Mouse (Mus musculus) midbrain, embryonic 11.5 days (tissue): ENCODE results near the gene Arhgap8. TPM values are rescaled to one million over a fixed set of nuclear protein-coding genes. Genes with fewer than 3 reads are reported as not detected.
A peak's percentile ranks its signal among the peaks of the same experiment; 100 is the strongest.
"Not testable (repeated sequence)": the region's sequence is repeated elsewhere in the genome, so short reads cannot be mapped to it uniquely, and the experiment has no call there.

Source experiments
- ATAC-seq: fragments of 200-750 bp; cut with Nextera tagmentation; 2 replicates; pipeline ENCODE4 v1.8.0; 2017; ENCODE audit warnings: moderate TSS enrichment, moderate library complexity; ENCODE audit not compliant: low FRiP score
- DNase-seq: peaks from one replicate; pipeline ENCODE4 v3.0.0; 2015; ENCODE audit warnings: low spot score; ENCODE audit errors: missing footprints
- H3K27ac ChIP-seq: fragments of 300-500 bp; sonication (generic); 2 replicates; pipeline ENCODE4 v1.5.1; 2014; ENCODE audit warnings: low read depth, low read length
- H3K27me3 ChIP-seq: fragments of 300-500 bp; sonication (generic); 2 replicates; pipeline ENCODE4 v1.6.1; 2014; ENCODE audit warnings: mild to moderate bottlenecking, low read length, moderate library complexity, mixed read lengths; ENCODE audit not compliant: control insufficient read depth, insufficient read depth
- H3K36me3 ChIP-seq: fragments of 300-500 bp; sonication (generic); 2 replicates; pipeline ENCODE4 v1.6.1; 2014; ENCODE audit warnings: mild to moderate bottlenecking, low read length, moderate library complexity, mixed read lengths; ENCODE audit not compliant: control insufficient read depth, insufficient read depth
- H3K4me1 ChIP-seq: fragments of 300-500 bp; sonication (generic); 2 replicates; pipeline ENCODE4 v1.6.1; 2014; ENCODE audit warnings: low read length; ENCODE audit not compliant: control insufficient read depth, insufficient read depth
- H3K4me2 ChIP-seq: fragments of 300-500 bp; sonication (generic); 2 replicates; pipeline ENCODE4 v1.6.1; 2014; ENCODE audit warnings: mild to moderate bottlenecking, moderate library complexity
- H3K4me3 ChIP-seq: fragments of 300-500 bp; sonication (generic); 2 replicates; pipeline ENCODE4 v1.5.1; 2014; ENCODE audit warnings: low read depth, low read length
- H3K9ac ChIP-seq: fragments of 300-500 bp; sonication (generic); 2 replicates; pipeline ENCODE4 v1.6.1; 2014; ENCODE audit warnings: low read length
- H3K9me3 ChIP-seq: fragments of 300-500 bp; sonication (generic); 2 replicates; pipeline ENCODE4 v1.6.1; 2016; ENCODE audit warnings: low read length; ENCODE audit not compliant: control insufficient read depth
- WGBS: fragments of 180-500 bp; shearing (Covaris S2); extraction: QIAGEN DNeasy Blood & Tissue Kit; methylation state at CpG from one replicate; pipeline ENCODE4 v1.1.7; 2014; 5-methylcytosine and 5-hydroxymethylcytosine counted together
- polyA plus RNA-seq: library from polyadenylated mRNA; unstranded; fragments of >200 nt; fragmentation: Nextera tagmentation; extraction: Ambion mirVana; gene quantifications from 2 replicates; pipeline ENCODE4 v1.2.1, GENCODE M21; 2014

The Arhgap8 gene
- polyA plus RNA-seq, 1 experiment from 2014 or later = 1.1 TPM

DNA sequence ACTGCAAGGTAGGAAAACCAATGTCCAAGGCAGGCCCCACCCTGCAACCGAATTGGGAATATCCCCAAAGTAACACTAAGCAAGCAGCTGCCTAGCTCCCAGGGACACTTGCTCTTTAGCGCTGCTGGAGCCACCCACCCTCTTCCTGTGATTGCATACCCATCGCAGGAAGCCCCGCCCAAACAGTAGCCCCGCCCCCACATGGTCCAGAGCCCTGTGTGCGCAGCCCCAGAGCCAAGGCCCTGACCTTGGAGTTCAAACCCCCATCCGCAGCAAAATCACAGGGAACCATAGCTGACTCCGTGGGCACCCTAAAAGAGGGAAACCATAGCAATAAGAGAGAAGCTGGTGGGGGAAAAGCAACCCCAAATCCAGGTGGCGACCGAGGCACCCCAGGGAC is 46.8 kb downstream of the Arhgap8 start:
- DNase-seq (no peak), ATAC-seq (no peak)
- Histone ChIP-seq H3K36me3 (no peaks in the 10 kb centered on the region), H3K27ac (no peak overlapping the region), H3K4me3 (no peak overlapping the region), H3K4me2 (no peak overlapping the region), H3K9ac (no peak overlapping the region), H3K9me3 (no peaks in the 10 kb centered on the region), H3K4me1 (peaks cover 14% of the 10 kb centered on the region), H3K27me3 (no peaks in the 10 kb centered on the region; the same call in 1 of the 2 replicates)
- WGBS = 40% methylated on average over 10 of the region's 10 CpGs

DNA sequence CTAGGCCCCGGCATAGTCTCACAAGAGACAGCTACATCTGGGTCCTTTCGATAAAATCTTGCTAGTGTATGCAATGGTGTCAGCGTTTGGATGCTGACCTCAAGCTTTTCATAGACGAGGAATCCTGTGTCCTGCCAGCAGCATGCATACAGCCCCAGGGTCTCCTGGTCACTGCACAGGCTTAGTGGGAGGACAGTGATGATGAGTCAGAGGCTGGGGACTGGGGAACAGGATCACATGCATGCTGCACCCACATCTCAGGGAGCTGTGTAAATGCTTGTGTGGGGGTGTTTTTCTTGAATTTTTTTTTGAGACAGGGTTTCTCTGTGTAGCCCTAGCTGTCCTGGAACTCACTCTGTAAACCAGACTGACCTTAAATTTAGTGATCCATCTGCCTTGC is 48.7 kb downstream of the Arhgap8 start:
- H3K9ac ChIP-seq, DNase-seq, H3K4me3 ChIP-seq, ATAC-seq, H3K4me2 ChIP-seq, H3K36me3 ChIP-seq, H3K4me1 ChIP-seq, H3K27ac ChIP-seq, H3K27me3 ChIP-seq, H3K9me3 ChIP-seq: not testable (repeated sequence)
- WGBS = 82% methylated on average over 3 of the region's 4 CpGs

DNA sequence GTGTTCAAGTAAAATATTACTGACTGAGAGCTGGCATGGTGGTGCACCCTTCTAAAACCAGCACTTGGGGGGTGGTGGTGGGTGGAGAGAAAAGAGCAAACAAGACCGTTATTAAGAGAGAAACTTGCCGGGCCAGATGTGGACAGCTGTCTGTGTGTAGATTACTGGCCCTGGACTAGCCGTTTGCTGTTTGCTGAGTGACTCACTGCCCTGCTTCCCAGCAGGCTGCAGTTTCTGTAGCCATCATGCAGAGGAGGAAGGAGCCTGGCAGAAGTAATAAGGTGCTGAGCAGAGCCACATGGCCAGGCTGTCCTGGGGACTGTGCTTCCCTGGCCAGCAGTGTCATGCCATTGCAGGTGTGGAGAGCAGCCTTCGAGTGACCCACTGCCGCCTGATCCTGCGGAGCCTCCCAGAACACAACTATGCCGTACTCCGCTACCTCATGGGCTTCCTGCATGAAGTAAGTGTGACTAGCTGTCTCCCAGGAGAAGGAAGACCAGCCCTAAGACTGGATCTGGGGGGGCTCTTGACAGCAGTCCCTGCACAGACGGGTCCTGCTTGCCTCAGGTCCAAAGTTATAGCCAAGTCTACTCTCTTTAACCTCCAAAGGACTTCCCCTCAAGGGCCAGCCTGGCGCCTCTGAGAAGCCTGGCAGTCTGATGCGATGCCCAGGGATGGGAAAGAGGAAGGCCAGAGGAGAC is 49.9 kb downstream of the Arhgap8 start:
- no peak for ATAC-seq
- no peak overlapping the region for H3K4me3 ChIP-seq
- no peak overlapping the region for H3K9ac ChIP-seq
- 85% methylated on average over 11 of the region's 11 CpGs for WGBS
- H3K36me3 ChIP-seq = no peaks in the 10 kb centered on the region
- H3K27me3 ChIP-seq = no peaks in the 10 kb centered on the region; the same call in 1 of the 2 replicates
- no peak overlapping the region for H3K4me2 ChIP-seq
- no peaks in the 10 kb centered on the region for H3K9me3 ChIP-seq
- H3K27ac ChIP-seq = no peak overlapping the region
- no peak for DNase-seq
- H3K4me1 ChIP-seq = peaks cover 5% of the 10 kb centered on the region

GRCm38 (mm10) chr15:84772191-84773111 is 52.6 kb downstream of the Arhgap8 start:
- no peak for DNase-seq
- no peaks in the 10 kb centered on the region for H3K9me3 ChIP-seq
- no peak overlapping the region for H3K9ac ChIP-seq
- peaks cover 12% of the 10 kb centered on the region for H3K4me1 ChIP-seq
- no peak overlapping the region for H3K4me2 ChIP-seq
- 83% methylated on average over 21 of the region's 21 CpGs for WGBS
- H3K36me3 ChIP-seq = no peaks in the 10 kb centered on the region
- H3K27ac ChIP-seq = no peak overlapping the region
- no peaks in the 10 kb centered on the region; the same call in 1 of the 2 replicates for H3K27me3 ChIP-seq
- ATAC-seq = no peak
- no peak overlapping the region for H3K4me3 ChIP-seq

DNA sequence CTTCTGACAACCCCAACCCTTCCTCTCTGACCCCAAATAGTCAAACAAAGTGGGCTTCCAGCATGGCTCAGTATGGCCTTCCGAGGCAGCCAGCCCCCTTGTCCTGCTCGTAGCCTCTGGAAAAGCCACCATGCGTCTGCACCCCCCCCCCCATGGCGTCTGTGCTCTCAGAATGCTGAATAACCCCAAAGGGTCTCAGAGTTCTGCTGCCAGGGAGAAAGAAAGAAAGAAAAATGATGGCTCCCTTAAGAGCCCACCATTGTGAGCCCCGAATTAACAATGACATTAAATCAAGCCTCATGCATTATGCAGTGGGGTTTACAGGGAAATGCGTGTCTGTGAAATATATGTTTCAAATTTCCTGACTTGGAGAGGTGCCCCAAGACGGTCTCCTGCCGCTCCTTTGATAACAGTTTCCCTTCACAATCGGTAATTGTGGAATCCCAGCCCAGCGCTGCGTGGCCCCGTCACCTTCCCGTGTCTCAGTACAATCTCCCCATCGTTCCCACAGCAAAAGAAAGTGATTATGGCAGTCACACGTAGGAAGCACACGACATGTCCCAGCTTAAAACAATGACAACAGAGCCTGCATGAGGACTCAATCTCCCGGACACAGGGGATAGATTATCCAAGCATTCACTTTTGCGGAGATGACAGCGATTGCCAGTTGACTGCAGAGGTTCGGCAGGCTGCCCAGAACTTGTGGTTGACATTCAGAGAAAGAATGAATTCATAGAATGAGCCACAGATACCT is 55.7 kb downstream of the Arhgap8 start:
- H3K36me3 ChIP-seq = no peaks in the 10 kb centered on the region
- no peak overlapping the region for H3K4me3 ChIP-seq
- DNase-seq (no peak), ATAC-seq (peak; percentile 66)
- peak overlapping the region; percentile 21; the same call in 1 of the 2 replicates for H3K4me2 ChIP-seq
- H3K4me1 ChIP-seq = peaks cover 15% of the 10 kb centered on the region
- no peaks in the 10 kb centered on the region for H3K9me3 ChIP-seq
- WGBS = 32% methylated on average over 20 of the region's 20 CpGs
- H3K27me3 ChIP-seq = no peaks in the 10 kb centered on the region
- peak overlapping the region; percentile 51 for H3K9ac ChIP-seq
- no peak overlapping the region for H3K27ac ChIP-seq

- Histone ChIP-seq H3K9ac (no peak overlapping the region), H3K4me1 (peaks cover 15% of the 10 kb centered on the region), H3K36me3 (no peaks in the 10 kb centered on the region), H3K9me3 (no peaks in the 10 kb centered on the region), H3K4me2 (no peak overlapping the region), H3K27me3 (no peaks in the 10 kb centered on the region), H3K27ac (no peak overlapping the region), H3K4me3 (no peak overlapping the region)
- 58% methylated on average over 5 of the region's 5 CpGs for WGBS
- ATAC-seq = no peak
- DNase-seq = no peak
Observed at GRCm38 (mm10) chr15:84778587-84778986, 58.7 kb downstream of the Arhgap8 start.

DNA sequence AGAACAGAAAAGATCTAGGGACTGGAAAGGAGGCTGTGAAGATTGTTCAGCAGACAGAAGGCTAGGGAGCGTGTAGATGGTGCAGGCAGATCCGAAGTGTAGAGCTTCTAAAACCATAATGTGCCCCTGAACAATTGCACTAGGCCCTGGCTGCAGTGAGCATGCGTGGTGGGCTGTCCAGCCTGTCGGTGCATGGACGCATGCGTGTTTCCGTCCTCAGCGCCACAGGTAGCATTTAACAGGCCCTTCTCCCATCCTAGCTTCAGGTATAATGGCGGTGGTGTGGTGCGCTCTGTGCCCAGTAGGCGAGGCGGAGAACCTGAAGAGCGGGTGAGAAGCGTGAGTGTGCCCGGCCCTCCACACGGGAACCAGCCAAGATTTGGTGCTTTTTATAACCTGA is 65.0 kb downstream of the Arhgap8 start:
- H3K36me3 ChIP-seq = peaks cover 18% of the 10 kb centered on the region; the same call in 1 of the 2 replicates
- DNase-seq (no peak), ATAC-seq (no peak)
- 95% methylated on average over 16 of the region's 16 CpGs for WGBS
- no peak overlapping the region for H3K4me2 ChIP-seq
- no peaks in the 10 kb centered on the region for H3K27me3 ChIP-seq
- H3K9ac ChIP-seq = no peak overlapping the region
- H3K9me3 ChIP-seq = no peaks in the 10 kb centered on the region
- H3K27ac ChIP-seq = no peak overlapping the region
- H3K4me3 ChIP-seq = no peak overlapping the region
- H3K4me1 ChIP-seq = no peaks in the 10 kb centered on the region

GRCm38 (mm10) chr15:84787161-84787560 is 67.3 kb downstream of the Arhgap8 start:
- Histone ChIP-seq H3K4me3 (no peak overlapping the region), H3K4me1 (no peaks in the 10 kb centered on the region), H3K4me2 (no peak overlapping the region), H3K36me3 (peaks cover 32% of the 10 kb centered on the region), H3K27ac (no peak overlapping the region), H3K9ac (no peak overlapping the region), H3K27me3 (no peaks in the 10 kb centered on the region), H3K9me3 (no peaks in the 10 kb centered on the region)
- no peak for ATAC-seq
- no peak for DNase-seq
- WGBS = 64% methylated on average over 10 of the region's 10 CpGs
